Mouse (Mus musculus): Measurements from ENCODE around the gene Rpl18.
A peak's percentile ranks its signal among the peaks of the same experiment; 100 is the strongest.

The Rpl18 gene

GRCm38 (mm10) chr7:45700301-45701015 lies 14.8 kb upstream of the Rpl18 start:
- peak; percentile 78 for DNase-seq (ENCODE audit: inconsistent ontology term)

GRCm38 (mm10) chr7:45701072-45701471 lies 14.2 kb upstream of the Rpl18 start:
- no peak for DNase-seq (ENCODE audit: inconsistent ontology term)

GRCm38 (mm10) chr7:45701607-45702006 lies 13.7 kb upstream of the Rpl18 start:
- DNase-seq (ENCODE audit: inconsistent ontology term): no peak

- DNase-seq (ENCODE audit: inconsistent ontology term): no peak
These were observed 12.9 kb upstream of the Rpl18 start for GRCm38 (mm10) chr7:45702316-45702715.

- no peak for DNase-seq (ENCODE audit: inconsistent ontology term)
These were observed 12.3 kb upstream of the Rpl18 start for GRCm38 (mm10) chr7:45702809-45703520.

GRCm38 (mm10) chr7:45703521-45704033 lies 11.7 kb upstream of the Rpl18 start:
- DNase-seq (ENCODE audit: inconsistent ontology term): no peak

- peak; percentile 94 for DNase-seq (ENCODE audit: inconsistent ontology term)
These were observed 11.2 kb upstream of the Rpl18 start for GRCm38 (mm10) chr7:45704046-45704559.

GRCm38 (mm10) chr7:45704730-45705442 lies 10.4 kb upstream of the Rpl18 start, which contains the start of gene Dbp:
Gene Dbp, plus strand, starts transcription at chr7:45705088.
- DNase-seq (ENCODE audit: inconsistent ontology term): peak; percentile 100

GRCm38 (mm10) chr7:45705443-45705864 lies 9.8 kb upstream of the Rpl18 start:
- no peak for DNase-seq (ENCODE audit: inconsistent ontology term)

GRCm38 (mm10) chr7:45705873-45706281 lies 9.4 kb upstream of the Rpl18 start:
- DNase-seq (ENCODE audit: inconsistent ontology term): peak; percentile 95

- DNase-seq (ENCODE audit: inconsistent ontology term): peak; percentile 94
These were observed 8.5 kb upstream of the Rpl18 start for GRCm38 (mm10) chr7:45706721-45707241.

GRCm38 (mm10) chr7:45707375-45707967 lies 7.8 kb upstream of the Rpl18 start:
- DNase-seq (ENCODE audit: inconsistent ontology term): peak; percentile 97

GRCm38 (mm10) chr7:45708221-45708761 lies 7.0 kb upstream of the Rpl18 start:
- no peak for DNase-seq (ENCODE audit: inconsistent ontology term)

- DNase-seq (ENCODE audit: inconsistent ontology term): no peak
These were observed 6.2 kb upstream of the Rpl18 start for GRCm38 (mm10) chr7:45709036-45709435.

- no peak for DNase-seq (ENCODE audit: inconsistent ontology term)
These were observed 5.4 kb upstream of the Rpl18 start for GRCm38 (mm10) chr7:45709677-45710355.

GRCm38 (mm10) chr7:45710477-45711191 lies 4.6 kb upstream of the Rpl18 start:
- no peak for DNase-seq (ENCODE audit: inconsistent ontology term)

GRCm38 (mm10) chr7:45711316-45712021 lies 3.8 kb upstream of the Rpl18 start:
- DNase-seq (ENCODE audit: inconsistent ontology term): no peak

GRCm38 (mm10) chr7:45712022-45712757 lies 3.1 kb upstream of the Rpl18 start:
- DNase-seq (ENCODE audit: inconsistent ontology term): peak; percentile 49

All from Muller cell, postnatal 12 days (primary cell).